In genomic region chr6:50466451-50466850, GRCm38 (mm10) we compare ENCODE assay signal across 22 mouse cellular contexts.
"Had no signal": no experiment of that assay in that cellular context is flagged by ENCODE, and none has a peak within 500 bp of the region (broad histone marks: within the 10 kb centered on the region; RNA-seq: fewer than 3 reads in every experiment).

No protein-coding gene starts in this region.

- H3K4me3 ChIP-seq: gastrocnemius, adult 2 months; heart, embryonic 10.5 days; heart, embryonic 12.5 days; hindbrain, embryonic 10.5 days; hindbrain, embryonic 12.5 days; intestine, embryonic 15.5 days; layer of hippocampus, adult 2 months; limb, embryonic 13.5 days had no signal

- H3K4me1 ChIP-seq: heart, embryonic 10.5 days; heart, embryonic 12.5 days; hindbrain, embryonic 10.5 days; hindbrain, embryonic 12.5 days; intestine, embryonic 15.5 days; limb, embryonic 13.5 days had no signal

- ATAC-seq: forebrain, embryonic 16.5 days; hindbrain, embryonic 16.5 days; inflammation-experienced regulatory T-cells, adult 6 months; intestine, embryonic 15.5 days; intestine, postnatal 0 days had no signal

- DNase-seq: gastrocnemius, adult 2 months; gastrocnemius, postnatal 10 days; gastrocnemius, postnatal 25 days; heart, postnatal 10 days; heart, postnatal 4 days; kidney, adult 18-20 months; kidney, adult 8-10 months; kidney, postnatal 10 days; kidney, postnatal 25 days; kidney, postnatal 4 days; left cerebral cortex, postnatal 4 days had no signal
